Mouse (Mus musculus) hindbrain, embryonic 16.5 days (tissue): ENCODE results near the gene Dgat2. TPM values are rescaled to one million over a fixed set of nuclear protein-coding genes. Genes with fewer than 3 reads are reported as not detected.

Experiments used
- ATAC-seq: fragments of 200-750 bp; cut with Nextera tagmentation; 2 replicates; pipeline ENCODE4 v1.8.0; 2017; ENCODE audit warnings: moderate TSS enrichment, moderate library complexity
- H3K27ac ChIP-seq: fragments of 300-500 bp; sonication (generic); 2 replicates; pipeline ENCODE4 v1.5.1; 2014; ENCODE audit warnings: low read depth, mild to moderate bottlenecking, control low read depth, low read length, moderate library complexity
- H3K27me3 ChIP-seq: fragments of 300-500 bp; sonication (generic); replicated peaks from 2 replicates; pipeline ENCODE4 v1.6.1; 2014; ENCODE audit warnings: low read length; ENCODE audit not compliant: control insufficient read depth, insufficient read depth
- H3K36me3 ChIP-seq: fragments of 300-500 bp; sonication (generic); 2 replicates; pipeline ENCODE4 v1.6.1; 2014; ENCODE audit warnings: mild to moderate bottlenecking, low read length, moderate library complexity, mixed read lengths; ENCODE audit not compliant: control insufficient read depth, insufficient read depth
- H3K4me1 ChIP-seq: fragments of 300-500 bp; sonication (generic); 2 replicates; pipeline ENCODE4 v1.6.1; 2014; ENCODE audit warnings: low read depth, low read length; ENCODE audit not compliant: control insufficient read depth, insufficient read depth
- H3K4me2 ChIP-seq: fragments of 300-500 bp; sonication (generic); 2 replicates; pipeline ENCODE4 v1.6.1; 2014; ENCODE audit warnings: mild to moderate bottlenecking, low read length, control low read depth, moderate library complexity
- H3K4me3 ChIP-seq: fragments of 300-500 bp; sonication (generic); 2 replicates; pipeline ENCODE4 v1.5.1; 2014; ENCODE audit warnings: mild to moderate bottlenecking, low read length, control low read depth, moderate library complexity
- H3K9ac ChIP-seq: fragments of 300-500 bp; sonication (generic); 2 replicates; pipeline ENCODE4 v1.6.1; 2014; ENCODE audit warnings: low read depth, mild to moderate bottlenecking, control low read depth, low read length, moderate library complexity
- H3K9me3 ChIP-seq: fragments of 300-500 bp; sonication (generic); 2 replicates; pipeline ENCODE4 v1.6.1; 2014; ENCODE audit warnings: mild to moderate bottlenecking, low read length, moderate library complexity; ENCODE audit not compliant: control insufficient read depth
- WGBS: fragments of 180-500 bp; shearing (Covaris S2); extraction: QIAGEN DNeasy Blood & Tissue Kit; methylation state at CpG from one replicate; pipeline ENCODE4 v1.1.7; 2014; 5-methylcytosine and 5-hydroxymethylcytosine counted together
- polyA plus RNA-seq: library from polyadenylated mRNA; unstranded; fragments of >200 nt; fragmentation: Nextera tagmentation; extraction: Ambion mirVana; gene quantifications from 2 replicates; pipeline ENCODE4 v1.2.1, GENCODE M21; 2015

Gene Dgat2
- polyA plus RNA-seq, 1 experiment from 2014 or later = 24.9 TPM

- ATAC-seq = no peak
- Histone ChIP-seq H3K27me3 (no peaks in the 10 kb centered on the region), H3K4me1 (0 out of 2 replicates have a peak, but pooled peaks cover 2% of the 10 kb centered on the region), H3K27ac (no peak overlapping the region), H3K36me3 (no peaks in the 10 kb centered on the region), H3K9ac (no peak overlapping the region; the same call in 1 of the 2 replicates), H3K4me2 (no peak overlapping the region), H3K9me3 (no peaks in the 10 kb centered on the region), H3K4me3 (no peak overlapping the region)
- 59% methylated on average over 8 of the region's 8 CpGs for WGBS
Measured at GRCm38 (mm10) chr7:99126057-99126456, 56.5 kb downstream of the Dgat2 start.

DNA sequence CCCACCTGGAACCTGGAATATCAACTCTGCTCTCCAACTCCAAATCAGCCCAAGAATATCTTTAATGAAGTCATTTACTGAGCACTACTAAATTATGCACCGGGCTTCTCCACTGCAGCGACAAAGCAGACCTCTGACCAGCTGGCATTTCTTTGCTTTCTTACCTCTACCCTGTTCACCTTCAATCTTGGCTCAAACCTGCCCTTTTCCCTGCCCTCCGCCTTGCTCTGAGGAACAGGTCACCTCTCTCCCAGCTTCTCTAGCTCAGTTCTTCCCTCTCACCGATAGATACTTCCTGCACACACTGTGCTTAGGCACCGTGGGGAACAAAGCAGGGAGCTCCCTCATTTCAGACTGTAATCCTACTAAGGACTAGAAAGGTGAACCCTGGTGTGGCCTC is 59.9 kb downstream of the Dgat2 start:
- ATAC-seq = no peak
- Histone ChIP-seq H3K27ac (no peak overlapping the region), H3K27me3 (no peaks in the 10 kb centered on the region), H3K4me3 (no peak overlapping the region), H3K9me3 (no peaks in the 10 kb centered on the region), H3K4me1 (0 out of 2 replicates have a peak, but pooled peaks cover 2% of the 10 kb centered on the region), H3K4me2 (no peak overlapping the region), H3K36me3 (no peaks in the 10 kb centered on the region), H3K9ac (no peak overlapping the region)
- WGBS = 71% methylated on average over 5 of the region's 5 CpGs

DNA sequence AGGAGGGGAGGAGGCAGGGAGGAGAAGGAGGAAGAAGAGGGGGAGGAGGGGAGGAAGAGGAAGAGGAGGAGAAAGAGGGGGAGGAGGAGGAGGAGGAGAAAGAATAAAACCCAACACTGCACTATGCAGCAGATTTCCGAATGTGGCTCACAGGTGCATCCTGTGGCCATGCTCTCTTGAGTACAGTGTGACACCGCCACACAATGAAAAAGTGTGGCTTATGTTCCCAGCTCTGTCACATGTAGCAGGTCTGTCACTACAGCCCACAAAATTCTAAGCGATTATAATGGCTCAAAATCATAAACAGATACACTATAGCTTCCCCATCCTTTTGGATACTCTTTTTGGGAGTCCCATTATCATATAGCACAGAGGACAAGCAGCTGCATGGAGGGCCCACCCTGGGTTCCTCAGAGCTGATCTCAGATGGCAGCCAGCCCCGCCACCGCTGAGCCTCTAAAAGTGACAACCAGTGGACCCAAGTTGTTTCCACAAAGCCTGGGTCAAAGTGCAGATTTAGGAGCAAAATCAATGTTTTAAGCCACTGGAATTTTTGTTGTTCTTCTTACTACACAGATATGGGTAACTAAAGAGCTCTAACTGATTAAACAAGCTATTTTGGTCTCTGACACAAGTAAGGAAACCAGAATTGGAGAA is 61.5 kb downstream of the Dgat2 start:
- H3K9me3 ChIP-seq = no peaks in the 10 kb centered on the region
- no peak overlapping the region for H3K4me2 ChIP-seq
- ATAC-seq = no peak
- no peaks in the 10 kb centered on the region for H3K27me3 ChIP-seq
- no peaks in the 10 kb centered on the region for H3K4me1 ChIP-seq
- H3K4me3 ChIP-seq = no peak overlapping the region
- no peaks in the 10 kb centered on the region for H3K36me3 ChIP-seq
- no peak overlapping the region for H3K27ac ChIP-seq
- H3K9ac ChIP-seq = no peak overlapping the region
- WGBS = 91% methylated on average over 5 of the region's 5 CpGs

GRCm38 (mm10) chr7:99120082-99120481 is 62.4 kb downstream of the Dgat2 start:
- Histone ChIP-seq H3K4me2 (no peak overlapping the region), H3K27me3 (no peaks in the 10 kb centered on the region), H3K36me3 (no peaks in the 10 kb centered on the region), H3K9ac (no peak overlapping the region), H3K27ac (no peak overlapping the region), H3K4me1 (no peaks in the 10 kb centered on the region), H3K4me3 (no peak overlapping the region), H3K9me3 (no peaks in the 10 kb centered on the region)
- WGBS = 81% methylated on average over 4 of the region's 4 CpGs
- no peak for ATAC-seq

DNA sequence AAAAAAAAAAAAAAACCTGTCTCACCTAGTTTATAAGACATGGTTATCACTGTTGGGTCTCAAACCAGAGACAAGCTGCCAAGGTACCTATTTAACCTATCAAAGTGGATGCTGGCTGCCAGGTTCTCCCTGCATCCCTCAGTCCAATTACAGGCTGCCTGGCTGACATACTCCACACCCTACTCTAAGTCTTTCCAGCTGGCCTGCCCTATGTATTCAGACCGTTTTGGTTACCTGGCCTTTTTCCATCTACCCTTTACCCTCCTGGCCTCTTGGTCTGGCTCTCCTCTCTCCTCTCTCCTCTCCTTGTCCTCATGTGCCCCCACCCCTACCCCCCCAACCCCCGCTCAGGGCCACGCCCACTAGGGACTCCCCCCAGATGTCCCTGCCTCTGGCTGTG is 65.7 kb downstream of the Dgat2 start:
- Histone ChIP-seq H3K4me2 (no peak overlapping the region), H3K9me3 (no peaks in the 10 kb centered on the region), H3K4me3 (no peak overlapping the region), H3K4me1 (no peaks in the 10 kb centered on the region), H3K27me3 (no peaks in the 10 kb centered on the region), H3K36me3 (no peaks in the 10 kb centered on the region), H3K9ac (no peak overlapping the region), H3K27ac (no peak overlapping the region)
- no peak for ATAC-seq
- WGBS = 71% methylated on average over 3 of the region's 3 CpGs

DNA sequence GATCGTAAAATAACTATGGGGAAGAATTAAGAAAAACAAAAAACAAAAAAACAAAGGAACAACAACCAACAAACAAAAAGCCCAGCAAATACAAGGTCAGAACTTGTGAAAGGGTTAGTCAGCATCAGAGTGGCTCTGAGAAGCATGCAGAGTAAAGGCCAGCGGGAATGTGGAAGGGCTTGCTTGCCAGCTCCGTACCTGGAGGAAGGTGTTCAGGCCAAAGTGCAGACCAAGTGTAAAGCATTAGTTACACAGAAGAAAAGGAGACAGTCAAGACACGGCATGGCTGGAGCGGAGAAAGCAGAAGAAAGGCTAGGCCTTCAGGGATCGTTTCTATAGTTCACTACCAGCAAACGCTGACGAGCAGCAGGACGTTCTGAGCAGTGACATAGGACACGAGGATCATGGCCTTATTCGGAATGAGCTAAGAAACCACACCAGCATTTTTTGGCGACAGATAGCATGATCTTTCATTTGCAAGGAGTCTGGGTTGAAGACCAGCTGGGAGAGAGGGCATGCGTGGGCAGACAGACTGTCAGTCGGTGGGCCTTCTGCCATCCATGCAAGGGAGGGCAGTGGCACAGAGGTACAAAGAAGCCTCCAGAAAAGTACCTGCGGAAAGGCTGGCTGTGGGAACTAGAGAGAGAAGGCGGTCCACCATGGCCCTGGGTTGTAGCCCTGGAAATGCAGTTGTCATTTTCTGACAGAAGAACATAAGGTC is 68.4 kb downstream of the Dgat2 start:
- no peaks in the 10 kb centered on the region for H3K4me1 ChIP-seq
- no peak for ATAC-seq
- H3K36me3 ChIP-seq = no peaks in the 10 kb centered on the region
- WGBS = 88% methylated on average over 16 of the region's 16 CpGs
- H3K27me3 ChIP-seq = no peaks in the 10 kb centered on the region
- H3K4me2 ChIP-seq = no peak overlapping the region
- no peak overlapping the region for H3K9ac ChIP-seq
- H3K27ac ChIP-seq = no peak overlapping the region
- no peak overlapping the region for H3K4me3 ChIP-seq
- H3K9me3 ChIP-seq = no peaks in the 10 kb centered on the region

DNA sequence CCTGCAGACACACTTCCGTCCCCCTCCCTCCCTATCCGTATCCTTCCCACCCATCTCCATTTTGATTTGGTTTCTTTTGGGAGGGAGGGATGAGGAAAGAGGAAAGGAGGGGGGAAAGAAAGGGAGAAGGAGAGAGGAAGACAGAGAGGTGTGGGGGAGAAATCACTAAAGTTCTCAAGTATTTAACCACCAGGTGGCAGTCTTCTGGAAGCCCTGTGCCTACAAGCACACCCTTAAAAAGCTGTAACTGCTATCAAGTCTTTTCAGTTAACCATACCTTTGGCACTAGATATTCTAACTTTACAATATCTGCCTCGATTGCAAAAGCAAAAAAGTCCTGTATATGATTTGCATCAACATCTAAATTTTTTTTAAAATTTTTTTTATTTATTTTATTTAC is 75.0 kb downstream of the Dgat2 start:
- Histone ChIP-seq H3K9me3 (no peaks in the 10 kb centered on the region), H3K4me3 (no peak overlapping the region), H3K27ac (no peak overlapping the region), H3K4me2 (no peak overlapping the region), H3K36me3 (no peaks in the 10 kb centered on the region), H3K9ac (no peak overlapping the region), H3K4me1 (peaks cover 8% of the 10 kb centered on the region), H3K27me3 (no peaks in the 10 kb centered on the region)
- 40% methylated on average over 3 of the region's 3 CpGs for WGBS
- peak; percentile 71; the same call in 1 of the 2 replicates for ATAC-seq

DNA sequence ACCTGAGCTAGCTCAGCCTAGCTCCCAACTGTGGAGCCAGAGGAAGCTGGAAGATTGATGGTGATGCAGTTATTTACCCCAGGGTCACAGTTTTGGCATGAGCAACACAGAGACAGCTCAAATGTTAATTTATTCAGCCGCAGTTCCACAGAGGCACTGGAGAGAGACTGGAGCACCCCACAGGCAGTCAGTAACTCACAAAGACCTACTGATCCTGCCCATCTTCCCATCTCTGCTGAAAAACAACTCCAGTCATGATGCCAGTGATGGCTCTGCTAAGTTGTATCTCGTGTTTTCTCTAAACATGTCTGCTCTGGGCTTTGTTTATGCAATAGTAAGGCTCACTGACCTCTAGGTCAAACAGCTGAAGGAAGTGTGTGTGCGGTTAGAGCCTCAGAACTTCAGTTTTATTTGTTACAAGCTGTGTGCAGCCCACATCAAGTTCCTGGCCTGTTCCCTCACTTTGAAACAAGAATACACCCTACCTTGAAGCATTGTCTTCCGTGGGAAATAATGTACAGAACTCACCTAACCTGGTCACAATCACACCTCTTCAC is 75.7 kb downstream of the Dgat2 start:
- H3K9me3 ChIP-seq = no peaks in the 10 kb centered on the region
- H3K4me2 ChIP-seq = no peak overlapping the region
- H3K9ac ChIP-seq = no peak overlapping the region
- WGBS = 46% methylated on average over 4 of the region's 4 CpGs
- no peak overlapping the region for H3K4me3 ChIP-seq
- H3K27me3 ChIP-seq = no peaks in the 10 kb centered on the region
- no peaks in the 10 kb centered on the region for H3K36me3 ChIP-seq
- no peak overlapping the region for H3K27ac ChIP-seq
- 0 out of 2 replicates have a peak, but pooled peaks have one; percentile 4 for ATAC-seq
- H3K4me1 ChIP-seq = peaks cover 11% of the 10 kb centered on the region
